Mouse (Mus musculus): ENCODE results near the gene Gm17018. TPM values are rescaled to one million over a fixed set of nuclear protein-coding genes. Genes with fewer than 3 reads are reported as not detected.
A peak's percentile ranks its signal among the peaks of the same experiment; 100 is the strongest.

Gm17018 gene
- polyA plus RNA-seq, 1 experiment from 2014 or later = 57.0 TPM

DNA sequence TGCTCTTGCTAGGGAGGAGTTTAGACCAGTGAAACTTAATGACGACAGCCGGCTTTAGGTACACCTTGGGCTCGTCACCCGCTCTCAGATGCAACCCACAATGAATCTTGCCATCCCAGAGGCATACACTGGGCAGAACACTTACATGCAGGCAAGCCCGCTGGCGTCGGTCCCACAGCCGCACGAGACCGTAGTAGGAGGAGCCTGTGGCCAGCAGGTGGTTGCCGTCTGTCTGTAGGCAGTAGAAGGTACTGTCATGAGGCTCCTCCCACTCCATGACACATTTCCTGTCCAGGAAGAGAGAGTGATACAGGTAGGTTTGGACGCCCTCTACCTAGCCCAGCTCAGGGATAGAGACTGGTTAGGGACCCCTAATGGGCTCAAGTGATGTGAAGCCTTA is 18.6 kb downstream of the Gm17018 start:
- Histone ChIP-seq H3K27ac (replicated peaks; ENCODE audit: low read depth, low read length) (no peak overlapping the region), H3K4me3 (replicated peaks; ENCODE audit: low read depth, low read length) (no peak overlapping the region), H3K9ac (replicated peaks; ENCODE audit: low read length) (no peak overlapping the region), H3K4me1 (ENCODE audit: control insufficient read depth, insufficient read depth, low read length) (peaks cover 9% of the 10 kb centered on the region; the same call in 1 of the 2 replicates), H3K9me3 (ENCODE audit: control insufficient read depth, low read length) (no peaks in the 10 kb centered on the region), H3K36me3 (ENCODE audit: control insufficient read depth, insufficient read depth, low read length) (peaks cover 38% of the 10 kb centered on the region), H3K27me3 (ENCODE audit: control insufficient read depth, insufficient read depth, low read length) (peaks cover 11% of the 10 kb centered on the region; the same call in 1 of the 2 replicates), H3K4me2 (ENCODE audit: low read length) (no peak overlapping the region)
- 88% methylated on average over 12 of the region's 12 CpGs for WGBS
- DNase-seq = no peak
- ATAC-seq (ENCODE audit: low FRiP score, low TSS enrichment) = no peak

DNA sequence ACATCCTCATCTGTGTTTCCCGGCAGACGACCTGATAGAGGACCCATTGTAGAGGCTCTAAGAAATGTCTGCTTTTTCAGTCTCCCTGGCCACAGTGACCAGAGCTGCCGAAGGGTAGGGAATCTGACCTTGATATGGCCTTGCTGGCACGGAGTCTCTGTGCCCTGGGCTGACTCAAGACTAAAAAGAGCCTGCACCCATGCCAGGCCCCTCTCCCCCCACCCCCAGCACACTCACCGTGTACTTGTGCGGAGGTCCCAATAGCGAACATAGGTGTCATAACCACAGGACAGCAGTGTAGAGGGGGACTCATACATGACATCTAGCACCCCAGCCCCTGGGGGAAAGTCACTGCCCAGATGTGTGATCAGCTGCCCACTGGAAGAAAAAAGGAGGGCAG is 19.0 kb downstream of the Gm17018 start:
- Histone ChIP-seq H3K27me3 (ENCODE audit: control insufficient read depth, insufficient read depth, low read length) (peaks cover 11% of the 10 kb centered on the region; the same call in 1 of the 2 replicates), H3K9ac (replicated peaks; ENCODE audit: low read length) (no peak overlapping the region), H3K27ac (replicated peaks; ENCODE audit: low read depth, low read length) (no peak overlapping the region), H3K4me3 (replicated peaks; ENCODE audit: low read depth, low read length) (no peak overlapping the region), H3K4me1 (ENCODE audit: control insufficient read depth, insufficient read depth, low read length) (peaks cover 9% of the 10 kb centered on the region; the same call in 1 of the 2 replicates), H3K36me3 (ENCODE audit: control insufficient read depth, insufficient read depth, low read length) (peaks cover 38% of the 10 kb centered on the region), H3K4me2 (ENCODE audit: low read length) (no peak overlapping the region), H3K9me3 (ENCODE audit: control insufficient read depth, low read length) (no peaks in the 10 kb centered on the region)
- 86% methylated on average over 7 of the region's 7 CpGs for WGBS
- ATAC-seq (ENCODE audit: low FRiP score, low TSS enrichment) = no peak
- DNase-seq = no peak

DNA sequence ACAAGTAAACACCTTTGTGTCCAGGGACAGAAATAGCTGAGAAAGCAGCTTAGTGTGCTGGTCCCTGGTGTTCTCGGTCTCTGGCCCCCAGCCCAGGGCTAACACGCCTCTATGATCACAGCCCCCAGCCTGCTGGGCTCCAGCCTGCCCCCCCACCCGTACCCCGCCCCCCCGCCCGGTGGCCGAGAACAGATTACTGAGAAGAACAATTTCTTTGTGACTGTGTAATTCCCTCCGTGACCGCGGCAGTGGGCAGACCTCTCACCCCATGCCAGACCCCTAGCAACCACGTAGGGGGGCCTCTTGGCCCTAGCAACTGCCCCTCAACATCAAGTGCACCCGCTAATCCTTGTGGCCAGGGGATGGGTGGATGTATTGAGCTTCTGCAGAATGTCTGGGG is 19.8 kb downstream of the Gm17018 start:
- Histone ChIP-seq H3K27me3 (ENCODE audit: control insufficient read depth, insufficient read depth, low read length) (peaks cover 11% of the 10 kb centered on the region; the same call in 1 of the 2 replicates), H3K36me3 (ENCODE audit: control insufficient read depth, insufficient read depth, low read length) (peaks cover 34% of the 10 kb centered on the region), H3K27ac (replicated peaks; ENCODE audit: low read depth, low read length) (no peak overlapping the region), H3K4me1 (ENCODE audit: control insufficient read depth, insufficient read depth, low read length) (peaks cover 9% of the 10 kb centered on the region; the same call in 1 of the 2 replicates), H3K4me3 (replicated peaks; ENCODE audit: low read depth, low read length) (no peak overlapping the region), H3K9ac (replicated peaks; ENCODE audit: low read length) (0 out of 2 replicates have a peak overlapping the region, but pooled peaks have one; percentile 12), H3K4me2 (ENCODE audit: low read length) (no peak overlapping the region; the same call in 1 of the 2 replicates), H3K9me3 (ENCODE audit: control insufficient read depth, low read length) (no peaks in the 10 kb centered on the region)
- ATAC-seq (ENCODE audit: low FRiP score, low TSS enrichment) = peak; percentile 51; the same call in 1 of the 2 replicates
- WGBS = 8% methylated on average over 12 of the region's 12 CpGs
- DNase-seq = peak; percentile 44

DNA sequence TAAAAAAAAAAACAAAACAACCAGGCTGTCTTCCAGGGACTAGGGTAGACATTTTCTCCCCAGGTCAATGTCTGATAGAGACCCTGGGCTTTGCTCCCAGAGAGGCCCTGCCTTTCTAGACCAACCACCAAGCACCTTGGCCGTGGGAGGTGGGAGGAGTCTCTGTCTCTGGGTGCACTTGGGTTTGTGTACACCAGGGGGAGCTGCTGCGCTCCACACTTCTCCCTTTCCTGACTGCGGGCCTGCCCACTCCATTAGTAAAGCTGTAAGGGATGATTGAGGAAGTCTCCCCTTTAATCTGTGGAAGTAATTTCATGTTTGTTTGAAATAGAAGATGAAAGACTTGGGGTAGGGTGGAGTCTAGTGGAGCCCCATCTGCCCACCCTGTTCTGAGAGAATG is 20.8 kb downstream of the Gm17018 start:
- WGBS = 61% methylated on average over 3 of the region's 3 CpGs
- DNase-seq = peak; percentile 55
- peaks cover 9% of the 10 kb centered on the region; the same call in 1 of the 2 replicates for H3K4me1 ChIP-seq (ENCODE audit: control insufficient read depth, insufficient read depth, low read length)
- no peaks in the 10 kb centered on the region for H3K9me3 ChIP-seq (ENCODE audit: control insufficient read depth, low read length)
- ATAC-seq (ENCODE audit: low FRiP score, low TSS enrichment) = no peak
- H3K4me2 ChIP-seq (ENCODE audit: low read length) = no peak overlapping the region
- H3K27ac ChIP-seq (replicated peaks; ENCODE audit: low read depth, low read length) = no peak overlapping the region
- H3K36me3 ChIP-seq (ENCODE audit: control insufficient read depth, insufficient read depth, low read length) = peaks cover 32% of the 10 kb centered on the region
- no peak overlapping the region for H3K4me3 ChIP-seq (replicated peaks; ENCODE audit: low read depth, low read length)
- no peak overlapping the region for H3K9ac ChIP-seq (replicated peaks; ENCODE audit: low read length)
- H3K27me3 ChIP-seq (ENCODE audit: control insufficient read depth, insufficient read depth, low read length) = peaks cover 6% of the 10 kb centered on the region; the same call in 1 of the 2 replicates

DNA sequence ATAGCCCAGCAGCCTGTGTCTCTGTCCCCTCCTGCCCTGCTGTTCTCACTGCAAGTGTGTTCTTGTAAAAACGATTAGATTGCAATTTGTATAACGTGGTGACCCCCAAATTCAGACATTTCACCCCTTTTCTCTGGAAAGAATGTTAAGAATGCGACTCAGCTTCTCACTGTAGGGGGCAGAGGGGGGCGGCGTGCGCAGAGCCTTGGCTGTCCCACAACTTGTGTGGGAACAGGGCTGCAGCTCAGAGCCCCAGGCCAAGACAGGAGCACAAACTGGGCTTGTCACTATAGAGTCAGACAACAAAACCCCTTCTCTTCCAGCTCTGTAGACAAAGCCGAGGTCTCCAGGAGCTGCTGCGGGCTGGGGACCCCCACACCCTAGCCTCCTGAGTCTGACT is 21.7 kb downstream of the Gm17018 start:
- Histone ChIP-seq H3K9me3 (ENCODE audit: control insufficient read depth, low read length) (no peaks in the 10 kb centered on the region), H3K36me3 (ENCODE audit: control insufficient read depth, insufficient read depth, low read length) (peaks cover 24% of the 10 kb centered on the region), H3K27ac (replicated peaks; ENCODE audit: low read depth, low read length) (0 out of 2 replicates have a peak overlapping the region, but pooled peaks have one; percentile 16), H3K4me2 (ENCODE audit: low read length) (no peak overlapping the region), H3K4me3 (replicated peaks; ENCODE audit: low read depth, low read length) (no peak overlapping the region), H3K27me3 (ENCODE audit: control insufficient read depth, insufficient read depth, low read length) (peaks cover 11% of the 10 kb centered on the region; the same call in 1 of the 2 replicates), H3K4me1 (ENCODE audit: control insufficient read depth, insufficient read depth, low read length) (peaks cover 9% of the 10 kb centered on the region; the same call in 1 of the 2 replicates), H3K9ac (replicated peaks; ENCODE audit: low read length) (0 out of 2 replicates have a peak overlapping the region, but pooled peaks have one; percentile 20)
- ATAC-seq (ENCODE audit: low FRiP score, low TSS enrichment) (no peak), DNase-seq (no peak)
- 8% methylated on average over 8 of the region's 8 CpGs for WGBS

DNA sequence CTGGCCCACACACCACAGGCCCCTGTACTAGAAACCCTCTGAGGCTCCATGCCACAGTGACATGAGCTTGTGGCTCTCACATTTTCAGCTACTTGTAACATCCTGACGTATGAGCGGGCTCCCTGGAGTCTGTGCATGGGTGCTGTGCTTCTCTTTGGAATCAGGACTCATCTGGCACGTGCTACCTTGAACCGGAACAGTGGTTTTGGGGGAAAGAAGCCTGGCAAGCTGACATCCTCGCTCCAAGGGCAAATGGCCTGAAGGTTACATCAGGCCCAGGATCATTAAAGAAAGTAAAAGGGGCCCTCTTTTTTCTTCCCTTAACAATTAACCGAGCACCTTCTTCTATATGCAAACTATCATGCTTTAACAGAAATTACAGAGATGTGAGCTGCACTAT is 22.7 kb downstream of the Gm17018 start:
- Histone ChIP-seq H3K27ac (replicated peaks; ENCODE audit: low read depth, low read length) (no peak overlapping the region), H3K36me3 (ENCODE audit: control insufficient read depth, insufficient read depth, low read length) (peaks cover 18% of the 10 kb centered on the region), H3K27me3 (ENCODE audit: control insufficient read depth, insufficient read depth, low read length) (peaks cover 7% of the 10 kb centered on the region; the same call in 1 of the 2 replicates), H3K4me2 (ENCODE audit: low read length) (no peak overlapping the region), H3K9me3 (ENCODE audit: control insufficient read depth, low read length) (no peaks in the 10 kb centered on the region), H3K9ac (replicated peaks; ENCODE audit: low read length) (no peak overlapping the region), H3K4me3 (replicated peaks; ENCODE audit: low read depth, low read length) (no peak overlapping the region), H3K4me1 (ENCODE audit: control insufficient read depth, insufficient read depth, low read length) (peaks cover 9% of the 10 kb centered on the region; the same call in 1 of the 2 replicates)
- ATAC-seq (ENCODE audit: low FRiP score, low TSS enrichment) (no peak), DNase-seq (no peak)
- 88% methylated on average over 6 of the region's 6 CpGs for WGBS

DNA sequence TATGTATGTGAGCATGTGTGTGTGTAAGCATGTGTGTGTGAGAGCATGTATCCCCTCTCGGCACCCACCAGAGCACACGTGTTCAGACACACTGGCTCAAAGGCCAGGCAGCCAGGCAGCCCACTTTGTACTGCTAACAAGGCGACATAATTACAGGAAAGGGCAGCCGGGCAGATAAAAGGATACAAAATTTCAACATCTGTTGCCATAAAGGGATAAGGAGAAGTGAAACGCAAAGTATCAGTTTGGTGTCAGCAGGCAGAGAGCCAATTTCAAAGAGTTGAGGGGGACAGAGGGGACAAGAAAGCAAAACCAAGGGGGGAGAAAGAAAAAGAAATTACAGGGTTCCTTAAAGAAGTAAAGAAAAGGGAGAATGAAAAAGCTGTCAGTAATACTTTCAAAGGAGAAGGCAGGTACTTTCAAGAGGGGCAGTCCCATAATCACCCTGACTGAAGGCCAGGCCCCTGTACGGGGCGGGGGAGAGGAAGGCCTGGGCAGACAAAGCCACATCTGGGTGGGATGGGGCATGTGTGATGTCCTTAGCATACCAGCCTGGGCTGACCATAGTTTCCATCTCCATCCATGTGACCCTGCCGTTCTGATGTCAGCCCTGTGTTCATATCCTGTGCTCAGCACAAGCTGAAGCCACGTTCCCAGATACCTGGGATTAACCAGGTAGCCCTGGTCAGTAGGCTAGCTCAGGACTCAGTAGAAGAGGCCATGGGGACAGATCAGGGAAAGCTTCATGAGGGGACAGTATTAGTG is 24.6 kb downstream of the Gm17018 start:
- Histone ChIP-seq H3K9ac (replicated peaks; ENCODE audit: low read length) (no peak overlapping the region), H3K4me2 (ENCODE audit: low read length) (no peak overlapping the region)

DNA sequence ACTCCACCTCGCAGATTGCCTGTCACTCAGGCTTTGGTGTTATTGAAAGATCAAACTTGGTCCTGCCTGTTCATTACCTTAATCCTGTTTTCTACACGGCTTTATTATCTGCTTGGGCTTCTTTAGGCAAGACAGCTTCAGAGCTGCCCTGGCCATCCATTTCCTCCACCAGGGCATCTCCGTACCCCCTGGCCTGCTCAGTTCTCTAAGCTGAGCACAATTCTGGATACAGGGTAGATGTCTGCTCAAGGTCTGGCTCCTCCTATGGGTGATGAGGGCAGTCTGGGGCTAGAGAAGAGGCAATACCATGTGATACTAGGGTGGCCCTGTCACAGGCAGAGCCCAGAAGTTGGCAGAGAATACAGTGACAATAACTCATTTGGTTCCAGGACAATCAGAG is 26.4 kb downstream of the Gm17018 start:
- peaks cover 7% of the 10 kb centered on the region; the same call in 1 of the 2 replicates for H3K27me3 ChIP-seq (ENCODE audit: control insufficient read depth, insufficient read depth, low read length)
- ATAC-seq (ENCODE audit: low FRiP score, low TSS enrichment) = no peak
- no peak overlapping the region for H3K27ac ChIP-seq (replicated peaks; ENCODE audit: low read depth, low read length)
- no peaks in the 10 kb centered on the region for H3K4me1 ChIP-seq (ENCODE audit: control insufficient read depth, insufficient read depth, low read length)
- DNase-seq = peak; percentile 47
- H3K9ac ChIP-seq (replicated peaks; ENCODE audit: low read length) = no peak overlapping the region
- no peaks in the 10 kb centered on the region for H3K9me3 ChIP-seq (ENCODE audit: control insufficient read depth, low read length)
- no peak overlapping the region for H3K4me2 ChIP-seq (ENCODE audit: low read length)
- H3K4me3 ChIP-seq (replicated peaks; ENCODE audit: low read depth, low read length) = no peak overlapping the region
- H3K36me3 ChIP-seq (ENCODE audit: control insufficient read depth, insufficient read depth, low read length) = peaks cover 8% of the 10 kb centered on the region; the same call in 1 of the 2 replicates
- 18% methylated on average over 3 of the region's 3 CpGs for WGBS

More for the DNA sequence above, 24.6 kb downstream of the Gm17018 start:
- no peak for ATAC-seq (ENCODE audit: low FRiP score, low TSS enrichment)
- Histone ChIP-seq H3K27ac (replicated peaks; ENCODE audit: low read depth, low read length) (no peak overlapping the region), H3K4me3 (replicated peaks; ENCODE audit: low read depth, low read length) (no peak overlapping the region), H3K27me3 (ENCODE audit: control insufficient read depth, insufficient read depth, low read length) (peaks cover 7% of the 10 kb centered on the region; the same call in 1 of the 2 replicates), H3K9me3 (ENCODE audit: control insufficient read depth, low read length) (no peaks in the 10 kb centered on the region), H3K4me1 (ENCODE audit: control insufficient read depth, insufficient read depth, low read length) (peaks cover 6% of the 10 kb centered on the region; the same call in 1 of the 2 replicates), H3K36me3 (ENCODE audit: control insufficient read depth, insufficient read depth, low read length) (0 out of 2 replicates have a peak, but pooled peaks cover 5% of the 10 kb centered on the region)
- DNase-seq = no peak
- whole genome bisulfite sequencing = 70% methylated on average over 9 of the region's 9 CpGs
